Mouse (Mus musculus): ENCODE measurements around the gene Fmnl3. TPM values are rescaled to one million over a fixed set of nuclear protein-coding genes. Genes with fewer than 3 reads are reported as not detected.

Gene Fmnl3
- total RNA-seq, 2 experiments from 2014 or later = 15.5 to 17.2 TPM

- DNase-seq (ENCODE audit: low spot score in 2 of 2) = no peak
These were observed 50.8 kb downstream of the Fmnl3 start for GRCm38 (mm10) chr15:99319411-99319871.

GRCm38 (mm10) chr15:99318861-99319410, 51.3 kb downstream of the Fmnl3 start:
- no peak for DNase-seq (ENCODE audit: low spot score in 2 of 2)

GRCm38 (mm10) chr15:99318071-99318470, 52.2 kb downstream of the Fmnl3 start:
- no peak for DNase-seq (ENCODE audit: low spot score in 2 of 2)

GRCm38 (mm10) chr15:99317267-99317651, 53.0 kb downstream of the Fmnl3 start:
- DNase-seq (ENCODE audit: low spot score in 2 of 2) = no peak

GRCm38 (mm10) chr15:99316314-99317266, 53.7 kb downstream of the Fmnl3 start:
- peak; percentile 68 to 74 for DNase-seq (ENCODE audit: low spot score in 2 of 2)

GRCm38 (mm10) chr15:99314891-99315290, 55.4 kb downstream of the Fmnl3 start:
- no peak for DNase-seq (ENCODE audit: low spot score in 2 of 2)

- no peak for DNase-seq (ENCODE audit: low spot score in 2 of 2)
These were observed 59.7 kb downstream of the Fmnl3 start for GRCm38 (mm10) chr15:99310617-99311016.

- DNase-seq (ENCODE audit: low spot score in 2 of 2) = no peak
These were observed 60.7 kb downstream of the Fmnl3 start for GRCm38 (mm10) chr15:99309549-99309948.

GRCm38 (mm10) chr15:99307476-99307875, 62.8 kb downstream of the Fmnl3 start:
- no peak for DNase-seq (ENCODE audit: low spot score in 2 of 2)

- no peak for DNase-seq (ENCODE audit: low spot score in 2 of 2)
These were observed 74.1 kb downstream of the Fmnl3 start for GRCm38 (mm10) chr15:99296213-99296612.

- DNase-seq (ENCODE audit: low spot score in 2 of 2) = peak; percentile 39 to 46
These were observed 74.7 kb downstream of the Fmnl3 start, which contains the start of gene Fam186b for GRCm38 (mm10) chr15:99295484-99295981. Fam186b (minus strand) TSS chr15:99295888.

- peak; percentile 94 to 95 for DNase-seq (ENCODE audit: low spot score in 2 of 2)
These were observed 75.4 kb downstream of the Fmnl3 start, which contains the start of gene Prpf40b for GRCm38 (mm10) chr15:99294813-99295374. Prpf40b (plus strand) TSS chr15:99295087.

- no peak for DNase-seq (ENCODE audit: low spot score in 2 of 2)
These were observed 76.0 kb downstream of the Fmnl3 start for GRCm38 (mm10) chr15:99294287-99294686.

- DNase-seq (ENCODE audit: low spot score in 2 of 2) = no peak
These were observed 79.7 kb downstream of the Fmnl3 start for GRCm38 (mm10) chr15:99290586-99290985.

- no peak for DNase-seq (ENCODE audit: low spot score in 2 of 2)
These were observed 85.1 kb downstream of the Fmnl3 start for GRCm38 (mm10) chr15:99285189-99285535.

GRCm38 (mm10) chr15:99284527-99285188, 85.6 kb downstream of the Fmnl3 start:
- DNase-seq (ENCODE audit: low spot score in 2 of 2) = no peak

GRCm38 (mm10) chr15:99283456-99283855, 86.8 kb downstream of the Fmnl3 start:
- no peak for DNase-seq (ENCODE audit: low spot score in 2 of 2)

GRCm38 (mm10) chr15:99278271-99278670, 92.0 kb downstream of the Fmnl3 start:
- no peak for DNase-seq (ENCODE audit: low spot score in 2 of 2)

GRCm38 (mm10) chr15:99276095-99276494, 94.2 kb downstream of the Fmnl3 start:
- no peak for DNase-seq (ENCODE audit: low spot score in 2 of 2)

Data from adrenal gland, adult 18-20 months (tissue).